Mouse (Mus musculus) olfactory bulb, adult 2 months (tissue): ENCODE measurements around the gene Rfc4.

Experiments used
- CTCF ChIP-seq: fragments of 200-500 bp; IDR thresholded peaks from 2 replicates; pipeline ENCODE4 v1.5.1; 2012; ENCODE audit warnings: low read depth, mild to moderate bottlenecking, low read length, moderate library complexity; ENCODE audit not compliant: insufficient read depth
- POLR2A ChIP-seq: fragments of 200-500 bp; IDR thresholded peaks from 2 replicates; pipeline ENCODE4 v1.6.1; 2012; ENCODE audit warnings: mild to moderate bottlenecking, low read depth, low read length, moderate library complexity; ENCODE audit not compliant: insufficient read depth

DNA sequence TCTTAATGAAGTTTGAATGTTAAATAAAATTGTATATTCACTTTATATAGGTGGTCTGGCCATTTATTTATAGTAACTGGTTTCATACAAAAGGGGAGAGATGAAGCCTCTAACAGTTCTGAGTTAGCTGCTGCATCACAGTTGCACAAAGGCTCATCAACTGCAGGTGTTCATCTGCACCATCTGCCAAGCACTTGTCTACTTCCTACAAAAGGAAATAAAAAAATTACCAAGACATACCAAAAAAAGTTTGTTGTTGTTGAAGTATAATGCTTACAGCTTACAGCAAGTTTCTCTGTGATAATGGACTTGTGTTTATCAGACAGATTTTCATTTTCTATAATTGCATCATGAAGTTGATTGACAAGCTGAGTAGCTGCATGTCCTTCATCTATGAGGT is 13.6 kb downstream of the Rfc4 start:
- TF ChIP-seq POLR2A (no peak), CTCF (no peak)
